Mouse (Mus musculus) left cerebral cortex, postnatal 4 days (tissue): ENCODE measurements around the gene Gga1. TPM values are rescaled to one million over a fixed set of nuclear protein-coding genes. Genes with fewer than 3 reads are reported as not detected.
"Not testable (repeated sequence)": the region's sequence is repeated elsewhere in the genome, so short reads cannot be mapped to it uniquely, and the experiment has no call there.

Source experiments
- DNase-seq: peaks from one replicate; pipeline ENCODE4 v3.0.0-alpha.2; 2022
- intact Hi-C: fragments of 180-260 bp; cut with DNase I; formaldehyde crosslinking; loops from one replicate; pipeline ENCODE4 v1.15.1; 2025
- total RNA-seq, 2 experiments: library from RNA; stranded (reverse); gene quantifications; 2 replicates each; pipeline ENCODE4 v1.2.3; 2021

The Gga1 gene
- total RNA-seq, 2 experiments from 2014 or later = 59.3 to 65.6 TPM

DNA sequence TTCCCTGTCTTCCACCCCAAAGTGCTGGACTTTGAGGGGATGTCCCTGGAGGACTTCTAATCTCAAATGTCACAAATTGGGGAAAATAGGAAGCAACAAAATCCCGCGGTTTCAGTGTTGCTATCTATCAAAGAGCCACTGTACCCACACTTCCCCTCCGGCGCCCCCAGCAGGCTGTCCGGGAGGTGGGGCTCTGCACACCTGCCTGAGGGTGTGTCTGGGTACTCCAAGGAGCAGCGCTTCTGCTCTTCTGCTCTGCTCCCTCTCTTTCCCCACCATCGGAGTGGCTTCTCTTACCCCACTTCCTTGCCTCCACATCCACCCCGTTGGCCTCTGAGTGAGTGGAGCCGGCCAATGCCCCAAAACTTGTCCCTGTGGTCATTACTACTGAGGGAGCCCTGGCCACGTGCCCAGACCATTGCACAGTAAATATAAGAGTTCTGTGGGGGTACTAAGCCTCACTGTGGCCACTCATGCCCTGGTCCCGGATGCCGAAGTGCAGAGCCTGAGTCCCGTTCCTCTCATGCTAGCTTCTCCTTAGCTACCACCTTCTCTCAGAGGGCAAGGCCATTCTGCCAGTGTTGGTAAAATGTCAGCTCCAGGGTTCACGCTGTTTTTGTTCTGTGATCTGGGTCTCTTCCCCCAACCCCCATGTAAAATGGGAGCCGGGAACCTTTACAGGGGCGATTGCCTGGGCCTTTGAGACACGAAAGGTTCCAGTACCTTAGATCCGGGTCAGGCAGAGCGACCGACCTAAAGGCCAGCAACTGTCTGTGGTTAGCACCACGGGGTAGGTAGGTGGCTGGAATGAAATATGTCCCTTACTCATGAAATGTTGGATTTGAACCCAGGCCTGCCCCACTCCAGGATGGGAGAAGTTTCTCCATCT lies 33.2 kb upstream of the Gga1 start:
- intact Hi-C loops = no loop called here
- DNase-seq = no peak

GRCm38 (mm10) chr15:78844791-78845190 lies 32.2 kb upstream of the Gga1 start:
- intact Hi-C loops = no loop called here
- no peak for DNase-seq

GRCm38 (mm10) chr15:78845321-78845720 lies 31.7 kb upstream of the Gga1 start:
- intact Hi-C loops = no loop called here
- DNase-seq = no peak

GRCm38 (mm10) chr15:78845867-78846266 lies 31.1 kb upstream of the Gga1 start:
- no peak for DNase-seq
- intact Hi-C loops = no loop called here

- intact Hi-C loops = no loop called here
- DNase-seq = no peak
Measured at GRCm38 (mm10) chr15:78846352-78846751, 30.6 kb upstream of the Gga1 start.

GRCm38 (mm10) chr15:78846805-78847204 lies 30.2 kb upstream of the Gga1 start:
- intact Hi-C loops, DNase-seq: not testable (repeated sequence)

- intact Hi-C loops = no loop called here
- peak; percentile 73 for DNase-seq
Measured at GRCm38 (mm10) chr15:78848467-78848866, 28.5 kb upstream of the Gga1 start.

DNA sequence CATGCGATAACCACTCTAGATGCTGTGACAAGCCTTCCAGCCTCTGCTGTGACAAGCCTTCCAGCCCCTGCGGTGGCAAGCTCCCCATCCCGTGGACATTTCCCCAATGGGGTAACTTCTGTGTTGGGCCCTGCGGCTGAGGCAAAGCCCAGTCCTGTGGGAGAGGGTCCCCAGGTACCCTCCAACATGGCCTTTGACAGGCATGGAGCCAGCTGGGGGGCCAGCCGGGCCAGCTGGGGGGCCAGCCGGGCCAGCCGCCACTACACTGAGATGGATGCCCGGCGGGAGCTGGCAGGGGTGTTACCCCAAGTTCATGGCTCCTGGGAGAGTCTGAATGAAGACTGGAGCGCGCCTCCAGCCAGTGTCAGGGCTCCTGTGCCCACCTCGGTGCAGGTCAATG lies 27.5 kb upstream of the Gga1 start:
- intact Hi-C loops = no loop called here
- DNase-seq = no peak

- intact Hi-C loops = no loop called here
- no peak for DNase-seq
Measured at GRCm38 (mm10) chr15:78850059-78850824, 26.7 kb upstream of the Gga1 start.

DNA sequence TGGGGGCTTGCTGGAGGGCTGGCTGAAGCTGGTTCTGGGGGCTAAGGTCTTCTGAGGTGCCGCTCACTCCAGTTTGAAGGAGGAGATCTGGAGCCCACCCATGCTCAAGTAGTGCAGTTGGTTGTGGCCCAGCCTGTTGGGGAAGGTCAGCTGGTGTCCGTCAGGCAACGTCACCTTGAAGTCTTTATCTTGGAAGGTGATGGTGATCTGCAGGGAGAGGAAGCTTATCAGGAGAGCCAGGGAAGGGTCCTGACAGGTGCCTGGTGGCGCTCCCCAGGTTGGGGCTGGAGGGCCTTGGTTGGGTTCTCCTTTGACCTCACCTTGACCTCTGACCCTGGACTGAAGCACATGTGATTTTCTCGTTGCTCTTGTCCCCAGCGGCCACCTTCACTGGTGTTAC lies 26.0 kb upstream of the Gga1 start:
- intact Hi-C loops = no loop called here

DNA sequence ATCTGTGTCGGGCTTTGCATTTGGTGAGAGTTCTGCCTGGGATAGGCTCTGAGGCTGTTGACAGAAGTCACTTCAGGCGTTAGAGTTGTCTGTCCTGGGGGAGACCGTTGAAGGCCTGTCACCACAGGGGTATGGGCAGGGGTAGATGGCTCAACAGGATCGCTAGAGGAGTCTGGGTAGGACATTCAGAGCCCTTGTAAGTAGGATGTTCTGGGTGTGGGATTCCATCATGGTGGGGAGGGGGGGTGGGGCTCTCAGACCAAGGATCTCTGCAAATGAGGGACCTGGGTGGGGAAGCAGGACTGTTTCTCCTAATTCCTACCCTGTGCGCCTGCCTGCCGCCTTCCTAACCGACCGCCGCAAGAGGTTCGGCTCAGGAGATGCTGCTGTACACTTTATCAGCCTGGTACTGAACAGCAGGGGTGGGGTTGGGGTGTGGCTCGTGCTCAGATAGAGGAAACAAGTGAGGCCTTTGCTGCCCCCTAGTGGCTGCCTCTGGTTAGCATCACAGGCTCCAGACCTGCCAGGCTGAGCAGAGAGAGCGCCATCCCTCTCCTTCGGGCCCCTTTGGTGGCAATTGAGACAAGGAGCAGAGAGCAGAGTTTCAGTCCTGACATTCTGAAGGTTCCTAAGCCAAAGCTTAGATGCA lies 25.4 kb upstream of the Gga1 start:
- intact Hi-C loops = no loop called here
- peak; percentile 96 for DNase-seq

More for the DNA sequence above, 26.0 kb upstream of the Gga1 start:
- no peak for DNase-seq

DNA sequence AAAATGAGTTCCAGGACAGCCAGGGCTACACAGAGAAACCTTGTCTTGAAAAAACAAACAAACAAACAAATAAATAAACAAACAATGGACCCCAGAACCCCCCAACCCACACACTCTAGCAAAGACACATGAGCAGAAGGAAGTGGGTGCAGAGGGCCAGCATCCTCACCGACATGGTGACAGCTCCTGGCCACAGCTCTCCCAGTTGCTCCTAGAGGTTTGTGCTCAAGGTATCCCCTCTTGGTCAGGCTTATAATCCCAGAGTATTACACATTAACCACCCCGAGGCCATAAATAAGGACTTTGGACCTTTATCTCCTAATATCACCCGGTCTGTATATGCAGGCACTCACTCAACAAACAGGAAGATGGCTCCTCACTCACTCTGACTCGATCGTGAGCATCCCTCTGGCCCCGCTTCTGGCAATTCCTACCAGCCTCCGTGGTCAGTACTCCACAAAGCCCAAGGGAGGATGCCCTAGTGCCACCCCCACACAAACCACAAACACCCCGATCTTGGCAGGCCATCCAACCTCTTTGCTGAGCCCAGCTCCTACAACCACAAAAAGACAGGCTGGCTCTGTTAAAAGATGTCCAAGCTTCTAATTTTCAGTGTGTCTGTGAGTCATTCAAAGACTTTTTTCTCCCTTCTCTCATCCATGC lies 21.6 kb upstream of the Gga1 start, which contains the start of gene Lgals2:
Gene Lgals2 (minus strand): TSS at position 227 of the 663 bp plus-strand sequence.
- DNase-seq = no peak
- intact Hi-C loops = no loop called here

- intact Hi-C loops = no loop called here
- DNase-seq = peak; percentile 78
Measured at GRCm38 (mm10) chr15:78857009-78857408, 20.0 kb upstream of the Gga1 start.

DNA sequence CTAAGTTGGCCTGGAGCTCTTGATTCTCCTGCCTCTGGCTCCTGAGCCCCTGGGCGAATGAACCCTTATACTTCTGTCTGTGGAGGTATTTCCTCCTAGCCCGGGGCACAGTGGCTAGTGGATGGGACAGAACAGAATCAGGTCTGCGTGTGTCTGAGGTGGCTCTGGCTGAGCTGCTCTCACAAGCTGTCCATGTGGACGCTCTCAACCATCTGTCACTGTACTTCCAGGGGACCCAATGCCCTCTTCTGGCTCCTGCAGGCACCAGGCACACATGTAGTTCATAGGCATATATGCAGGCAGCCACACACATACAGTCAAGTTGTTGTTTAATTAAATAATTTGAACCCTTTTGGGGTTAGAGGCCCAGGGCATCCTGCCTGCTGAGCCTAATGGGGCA lies 17.7 kb upstream of the Gga1 start:
- intact Hi-C loops = no loop called here

DNA sequence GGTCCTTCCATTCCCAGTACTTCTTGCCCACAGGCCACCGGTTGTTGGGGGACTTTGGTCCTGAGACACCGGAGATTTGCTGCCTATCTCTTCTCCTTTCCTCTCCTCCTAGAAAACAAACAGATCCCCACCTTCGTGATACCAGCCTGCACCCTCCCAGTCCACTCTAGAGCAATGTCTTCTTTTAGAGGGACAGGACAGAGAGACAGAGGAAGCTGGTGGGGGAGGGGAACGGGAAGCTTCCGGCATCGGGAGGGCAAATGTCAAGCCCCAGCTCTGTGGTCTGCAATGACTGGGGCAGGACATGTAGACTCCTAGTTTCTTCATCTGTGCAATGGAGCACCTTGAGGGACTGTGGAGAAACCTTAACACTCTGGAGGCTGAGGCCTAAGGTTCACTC lies 17.3 kb upstream of the Gga1 start:
- DNase-seq = no peak
- intact Hi-C loops = no loop called here

More for the DNA sequence above, 17.7 kb upstream of the Gga1 start:
- DNase-seq = no peak

GRCm38 (mm10) chr15:78862280-78862679 lies 14.7 kb upstream of the Gga1 start:
- intact Hi-C loops = no loop called here
- no peak for DNase-seq

- no peak for DNase-seq
- intact Hi-C loops = no loop called here
Measured at GRCm38 (mm10) chr15:78863154-78863553, 13.8 kb upstream of the Gga1 start.

GRCm38 (mm10) chr15:78863852-78864253 lies 13.1 kb upstream of the Gga1 start:
- no peak for DNase-seq
- intact Hi-C loops = no loop called here

DNA sequence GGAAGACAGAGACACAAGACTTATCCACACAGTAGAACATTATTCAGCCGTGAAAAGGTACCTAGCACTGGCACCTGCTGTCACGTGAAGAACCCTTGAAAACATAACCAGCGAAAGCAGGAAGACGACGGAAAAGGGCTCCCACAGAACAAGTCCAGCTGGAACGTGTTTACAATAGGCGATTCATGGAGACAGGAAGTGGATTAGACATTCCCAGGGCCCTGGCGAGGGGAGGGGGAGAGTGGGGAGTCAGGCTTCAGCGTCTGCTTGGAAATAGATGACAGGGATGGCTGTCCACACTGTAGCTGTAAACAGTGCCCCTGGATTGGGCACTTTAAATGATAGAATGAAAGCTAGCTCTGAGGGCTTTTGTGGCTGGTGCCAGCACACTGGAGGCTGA lies 8.6 kb upstream of the Gga1 start:
- DNase-seq = peak; percentile 54
- intact Hi-C loops = loop anchor here (5.0 kb wide), 1 partner anchor 36 kb away; no protein-coding TSS in a partner anchor

GRCm38 (mm10) chr15:78868826-78869233 lies 8.2 kb upstream of the Gga1 start:
- intact Hi-C loops = loop anchor here (5.0 kb wide), 1 partner anchor 37 kb away; no protein-coding TSS in a partner anchor
- no peak for DNase-seq
